Mouse (Mus musculus) lung, postnatal 14 days (tissue): Measurements from ENCODE around the gene Vegfa.

ENCODE experiments used
- DNase-seq: peaks from one replicate; pipeline ENCODE4 v3.0.0; 2021

Vegfa gene

DNA sequence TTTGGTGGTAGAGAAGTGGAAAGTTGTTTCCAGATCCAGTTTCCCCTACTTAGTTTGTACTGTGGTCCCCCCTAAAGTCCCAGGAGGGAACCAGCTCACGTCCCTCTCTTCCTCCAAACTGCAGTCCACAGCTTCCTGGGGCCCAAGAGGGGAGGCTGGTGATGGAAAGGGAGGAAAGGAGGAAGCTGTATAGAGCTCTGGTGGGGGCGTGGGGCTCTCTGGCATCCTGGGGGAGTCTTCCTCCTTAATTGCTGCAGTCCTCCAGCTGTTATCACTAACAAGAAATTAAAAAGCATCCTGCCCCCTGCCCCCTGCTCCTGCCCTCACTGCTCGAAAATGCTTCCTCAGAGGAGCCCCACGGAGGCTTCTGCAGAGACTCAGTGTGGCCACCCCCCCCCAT, 17.4 kb upstream of the Vegfa start:
- no peak for DNase-seq

DNA sequence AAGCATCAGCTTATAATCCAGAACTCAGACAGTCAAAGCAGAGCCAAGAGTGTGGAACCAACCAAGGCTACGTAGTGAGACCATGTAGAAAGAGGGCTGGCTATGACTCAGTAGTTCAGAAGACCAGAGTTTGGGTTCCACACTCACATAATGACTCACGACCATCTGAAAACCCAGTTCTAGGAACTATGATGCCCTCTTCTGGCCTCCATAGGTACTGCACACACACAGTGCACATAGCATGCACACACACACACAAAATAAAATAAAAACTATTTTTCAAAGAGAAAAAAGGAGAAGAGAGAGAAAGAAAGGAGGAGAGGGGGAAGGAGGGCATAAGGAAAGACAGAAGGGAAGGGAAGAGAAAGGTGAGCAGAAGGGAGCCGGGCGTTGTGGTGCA, 16.0 kb upstream of the Vegfa start:
- no peak for DNase-seq

DNA sequence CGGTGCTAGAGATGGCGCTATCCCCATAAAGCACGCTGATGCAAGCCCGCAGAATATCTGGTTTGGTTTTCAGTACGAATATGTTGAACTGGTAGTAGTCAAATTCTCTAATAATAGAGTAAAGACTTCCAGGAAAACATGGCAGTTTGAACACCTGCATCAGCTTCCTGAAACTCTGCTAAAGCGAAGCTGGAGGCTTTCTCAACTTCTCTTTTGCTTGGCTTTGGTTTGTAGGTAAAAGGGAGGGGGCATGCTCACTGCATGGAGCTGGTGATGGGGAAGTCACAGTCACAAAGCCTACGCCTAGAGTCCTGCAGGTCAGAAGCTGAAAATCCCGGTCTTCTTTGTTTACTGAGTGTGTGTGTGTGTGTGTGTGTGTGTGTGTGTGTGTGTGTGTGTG, 13.6 kb upstream of the Vegfa start:
- no peak for DNase-seq

DNA sequence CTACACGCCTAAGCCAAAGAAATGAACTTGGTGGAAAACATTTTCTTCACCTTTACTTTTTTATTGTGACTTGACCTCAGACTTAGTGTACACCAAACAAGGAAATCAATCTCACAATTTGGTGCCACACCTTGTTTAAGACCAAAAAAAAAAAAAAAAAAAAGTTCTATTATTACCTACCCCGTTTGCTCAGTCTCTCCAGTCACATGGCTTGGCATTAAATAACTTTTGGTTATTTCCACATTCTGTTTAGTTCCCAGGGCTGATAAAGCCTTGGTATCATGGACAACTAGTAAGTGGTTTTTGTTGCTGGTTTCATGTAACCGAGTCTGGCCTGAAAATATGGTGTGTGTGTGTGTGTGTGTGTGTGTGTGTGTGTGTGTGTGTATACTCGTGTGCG, 12.8 kb upstream of the Vegfa start:
- DNase-seq = no peak

DNA sequence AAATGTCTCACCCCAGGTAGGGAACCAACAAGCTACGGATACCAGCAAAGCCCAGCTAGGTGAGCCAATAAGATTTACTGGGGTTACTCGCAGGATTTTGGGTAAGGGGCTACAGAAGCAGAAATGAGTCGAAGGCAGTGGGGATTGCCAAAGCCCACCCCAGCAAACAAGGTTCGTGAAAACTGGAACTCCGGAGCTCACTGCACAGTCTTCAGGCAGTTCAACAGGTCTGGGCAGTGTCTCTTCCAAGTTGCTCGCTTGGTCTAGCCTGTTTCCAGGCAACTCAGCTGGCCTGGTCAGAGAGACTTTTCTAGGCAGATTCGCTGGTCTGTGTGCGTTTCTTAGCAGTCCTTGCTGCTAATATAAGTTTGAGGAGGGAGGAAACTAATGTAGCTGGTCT, 10.0 kb upstream of the Vegfa start:
- DNase-seq = no peak

DNA sequence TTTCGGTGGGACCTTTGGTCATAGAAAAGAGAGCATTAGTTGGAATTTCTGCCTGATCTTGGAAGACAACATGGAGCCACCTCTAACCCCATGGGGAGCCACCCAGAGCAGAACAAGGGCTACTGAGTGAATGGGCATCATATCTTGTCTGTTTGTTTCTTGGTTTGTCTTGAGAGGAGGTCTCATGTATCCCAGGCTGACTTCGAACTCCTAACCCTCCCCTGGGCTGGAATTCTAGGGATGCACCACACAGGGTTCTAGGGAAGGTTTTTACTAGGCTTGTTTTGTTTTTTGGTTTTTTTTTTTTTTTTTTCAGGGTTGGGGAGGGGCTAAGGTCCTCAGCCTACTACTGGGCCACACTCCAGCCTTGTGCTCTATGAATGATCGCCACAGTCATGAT, 9.5 kb upstream of the Vegfa start:
- no peak for DNase-seq

DNA sequence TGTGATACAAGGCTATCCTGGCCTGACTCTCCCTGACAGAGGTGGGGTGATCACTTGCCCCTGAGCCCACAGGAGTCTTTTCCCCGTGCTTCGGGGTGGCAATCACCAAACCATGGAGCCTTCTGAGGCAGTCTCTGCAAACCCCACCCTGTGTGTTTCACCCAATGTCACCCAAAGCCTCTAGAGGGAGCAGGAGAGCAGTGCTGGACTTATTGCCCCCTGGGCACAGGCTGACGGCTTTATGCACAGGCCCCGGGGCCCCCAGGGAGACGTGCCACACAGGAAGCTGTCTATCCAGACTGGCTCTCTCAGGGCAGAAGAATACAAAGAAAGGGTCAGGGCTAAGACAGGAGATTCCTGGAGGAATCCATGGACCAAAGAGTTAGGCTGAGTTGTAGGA, 9.1 kb upstream of the Vegfa start:
- peak; percentile 68 for DNase-seq

DNA sequence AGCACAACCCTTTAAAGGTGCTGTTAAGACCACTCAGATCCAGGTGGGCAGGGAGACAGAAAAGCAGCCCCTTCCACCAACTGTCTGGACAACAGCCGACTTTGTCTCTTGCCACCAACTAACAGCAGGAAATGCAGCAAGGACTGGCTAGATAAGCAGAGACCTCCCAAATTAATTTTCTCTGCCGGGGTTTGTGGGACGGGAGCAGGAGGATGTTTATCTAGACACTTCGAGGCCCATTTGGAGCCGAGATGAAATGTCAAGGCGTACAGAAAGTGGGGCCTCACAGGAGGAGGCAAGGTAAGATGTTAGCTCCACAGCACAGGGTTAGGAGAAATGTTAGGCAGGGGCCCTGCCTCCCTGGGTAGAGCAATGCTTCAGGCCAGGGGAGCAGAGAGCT, 8.4 kb upstream of the Vegfa start:
- no peak for DNase-seq

DNA sequence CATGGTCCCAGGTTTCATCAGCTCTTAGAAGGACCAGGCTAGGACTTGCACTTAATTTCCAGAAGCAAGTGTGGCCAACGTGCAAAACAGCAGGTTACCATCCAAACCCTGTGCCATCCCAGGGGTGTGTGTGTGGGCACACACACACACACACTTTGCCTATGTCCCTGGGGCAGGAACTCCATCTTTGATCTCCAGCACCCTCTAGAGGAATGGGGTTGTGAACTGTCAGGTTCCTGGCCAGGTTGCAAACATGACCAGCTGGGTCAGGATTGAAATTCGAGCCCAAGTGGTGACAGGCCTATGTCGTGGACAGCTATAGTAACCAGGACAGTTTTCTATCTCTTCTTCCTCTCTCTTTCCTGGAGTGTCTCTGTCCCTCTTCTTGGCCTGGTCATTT, 6.7 kb upstream of the Vegfa start:
- DNase-seq = no peak

DNA sequence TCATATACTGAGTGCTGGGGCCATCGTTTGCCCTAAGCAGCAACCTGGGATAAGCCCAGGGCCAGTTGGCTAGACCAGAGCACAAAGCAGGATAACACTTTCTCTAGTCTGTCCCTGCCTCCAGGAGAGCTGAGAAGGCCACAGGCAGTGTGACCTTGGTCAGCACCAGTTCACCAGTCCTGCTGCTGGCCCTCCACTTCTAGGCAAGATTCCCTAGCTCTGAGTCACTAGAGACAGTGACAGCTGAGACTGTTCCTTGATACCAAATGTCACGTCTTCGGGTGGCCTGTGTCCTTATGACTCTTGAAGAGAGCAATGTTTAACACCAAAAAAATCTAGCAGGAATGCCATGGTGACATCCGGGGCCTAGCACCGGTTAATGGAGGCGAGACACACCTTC, 4.2 kb upstream of the Vegfa start:
- no peak for DNase-seq

DNA sequence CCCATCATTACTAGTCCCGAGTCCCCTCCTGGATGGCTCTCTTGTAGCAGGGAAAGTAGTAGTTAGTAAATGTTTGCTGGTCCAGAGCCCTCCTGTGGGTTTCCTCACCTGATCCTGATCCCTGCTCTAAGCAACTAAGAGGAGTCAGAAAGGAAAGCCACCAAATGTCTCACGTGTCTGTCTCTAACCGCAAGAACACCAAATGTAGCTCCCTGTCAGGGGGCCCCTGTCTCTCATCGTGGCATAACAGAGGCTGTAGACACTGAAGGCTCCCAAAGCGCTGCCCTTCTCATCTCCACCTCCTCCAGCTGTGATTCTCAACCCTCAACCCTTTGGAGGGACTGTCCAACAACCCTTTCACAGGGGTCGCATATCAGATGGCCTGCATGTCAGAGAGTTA, 1.9 kb upstream of the Vegfa start:
- no peak for DNase-seq

DNA sequence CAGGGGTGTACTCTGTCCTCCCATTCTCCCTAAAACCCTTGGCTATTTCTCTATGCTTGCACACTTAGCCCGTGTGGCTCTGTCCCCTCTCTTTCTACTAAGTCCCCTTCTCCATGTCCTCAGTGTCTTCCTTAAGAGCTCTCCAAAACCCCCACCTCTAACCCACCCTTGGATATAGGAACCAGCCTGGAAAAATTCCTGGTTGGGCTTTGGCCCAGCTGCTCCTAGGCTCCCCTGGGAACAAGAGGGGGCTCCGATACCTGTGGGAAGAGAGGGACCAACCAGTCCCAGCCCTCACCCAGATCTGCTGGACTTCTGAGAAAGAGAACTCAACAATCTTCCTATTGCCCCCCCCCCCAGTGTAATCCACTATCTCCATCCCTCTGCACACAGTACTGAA, 1.4 kb upstream of the Vegfa start:
- no peak for DNase-seq

DNA sequence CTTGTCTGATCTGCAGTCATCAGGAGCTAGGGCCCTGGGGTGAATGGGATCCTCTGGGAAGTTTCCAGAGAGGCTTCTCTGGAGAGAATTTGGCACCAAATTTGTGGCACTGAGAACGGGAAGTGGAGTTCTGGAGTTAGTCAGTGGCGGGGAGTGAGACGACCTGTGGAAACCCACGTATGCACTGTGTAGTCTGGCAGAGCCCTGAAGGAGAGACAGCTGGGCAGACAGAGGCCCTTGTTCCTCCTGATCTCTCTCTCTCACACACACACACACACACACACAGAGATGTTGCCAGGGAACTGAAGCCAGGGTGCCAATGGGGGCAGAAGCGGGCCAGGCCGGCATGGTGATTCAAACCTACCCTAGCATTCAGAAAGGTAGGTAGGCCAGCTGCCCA, 953 bp upstream of the Vegfa start:
- DNase-seq = no peak

DNA sequence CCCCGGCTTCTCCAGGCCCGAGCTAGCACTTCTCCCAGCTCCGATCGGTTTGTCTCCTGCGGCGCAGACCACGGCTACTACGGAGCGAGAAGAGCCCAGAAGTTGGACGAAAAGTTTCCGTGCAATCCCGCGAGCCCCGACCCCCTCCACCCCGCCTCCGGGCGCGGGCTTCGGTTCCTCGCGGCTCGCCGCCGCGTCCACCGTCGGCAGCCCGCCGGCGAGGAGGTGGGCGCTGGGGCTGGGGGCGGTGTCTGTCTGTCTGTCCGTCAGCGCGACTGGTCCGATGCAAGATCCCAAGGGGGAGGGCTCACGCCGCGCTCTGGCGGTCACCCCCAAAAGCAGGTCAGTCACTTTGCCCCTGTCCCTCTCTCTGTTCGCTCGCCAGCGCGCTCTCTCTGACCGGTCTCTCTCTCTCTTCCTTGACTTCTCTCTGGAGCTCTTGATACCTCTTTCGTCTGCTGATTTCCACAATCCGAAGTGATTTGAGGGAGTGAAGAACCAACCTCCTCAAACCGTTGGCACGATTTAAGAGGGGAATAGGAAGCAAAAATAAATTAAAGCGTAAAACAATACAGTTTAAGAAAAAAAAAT, 453 bp downstream of the Vegfa start:
- peak; percentile 66 for DNase-seq

DNA sequence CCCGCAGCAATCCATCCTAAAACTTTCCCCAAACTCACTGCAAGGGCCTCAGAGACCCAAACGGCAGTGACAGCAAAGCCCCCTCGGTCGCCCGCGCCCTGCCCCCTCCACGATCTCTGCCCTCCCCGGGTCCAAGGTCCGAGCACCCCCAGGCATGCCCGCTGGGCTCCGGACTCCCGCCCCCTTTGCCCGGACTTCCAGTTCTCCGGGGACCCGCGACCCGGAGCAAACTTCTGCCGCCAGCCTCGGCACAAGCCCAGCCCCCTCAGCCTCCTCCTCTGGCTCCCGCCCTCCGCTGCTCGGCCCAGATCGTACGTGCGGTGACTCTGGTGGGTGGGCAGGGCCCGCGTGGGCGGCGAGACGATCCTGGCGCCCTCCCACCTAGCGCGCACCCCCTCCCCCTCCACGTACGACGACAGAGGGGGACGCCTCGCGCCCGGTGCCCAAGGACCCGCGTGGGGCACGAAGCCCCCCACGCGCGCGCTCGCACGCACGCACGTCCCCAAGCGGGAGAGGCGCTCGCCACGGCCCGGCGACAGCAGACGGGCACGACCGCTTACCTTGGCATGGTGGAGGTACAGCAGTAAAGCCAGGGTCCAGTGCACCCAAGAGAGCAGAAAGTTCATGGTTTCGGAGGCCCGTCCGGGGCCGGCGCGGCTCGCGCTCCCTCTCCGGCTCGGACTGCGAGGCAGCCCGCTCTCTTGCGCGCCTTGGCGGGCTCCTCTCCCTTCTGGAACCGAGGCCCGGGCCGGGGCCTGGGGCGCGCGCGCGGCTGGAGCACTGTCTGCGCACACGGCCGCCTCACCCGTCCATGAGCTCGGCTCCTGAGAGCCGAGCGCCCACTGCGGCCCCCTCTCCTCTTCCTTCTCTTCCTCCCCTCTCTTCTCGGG, 1.2 kb downstream of the Vegfa start:
- peak; percentile 75 for DNase-seq

DNA sequence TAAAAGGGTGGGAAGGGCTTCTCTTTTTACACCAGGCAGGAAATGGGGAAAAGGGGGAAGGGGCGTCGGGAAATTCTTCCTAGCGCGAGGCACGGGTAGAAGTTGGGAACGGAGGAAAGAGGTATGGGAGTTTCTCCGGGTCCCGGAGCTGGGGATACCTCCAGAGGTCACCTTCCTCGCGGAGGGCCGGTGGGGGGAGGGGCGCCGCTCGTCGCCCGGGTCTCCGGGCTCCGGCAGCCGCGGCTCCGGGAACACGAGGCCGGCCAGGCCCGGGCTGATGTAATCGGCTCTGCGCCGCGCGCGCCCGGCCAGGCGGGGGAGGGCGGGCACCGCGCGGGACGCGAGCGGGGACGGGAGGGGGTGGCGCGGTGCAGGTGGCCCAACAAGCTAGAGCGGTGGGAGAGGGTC, 1.8 kb downstream of the Vegfa start:
- peak; percentile 58 for DNase-seq

DNA sequence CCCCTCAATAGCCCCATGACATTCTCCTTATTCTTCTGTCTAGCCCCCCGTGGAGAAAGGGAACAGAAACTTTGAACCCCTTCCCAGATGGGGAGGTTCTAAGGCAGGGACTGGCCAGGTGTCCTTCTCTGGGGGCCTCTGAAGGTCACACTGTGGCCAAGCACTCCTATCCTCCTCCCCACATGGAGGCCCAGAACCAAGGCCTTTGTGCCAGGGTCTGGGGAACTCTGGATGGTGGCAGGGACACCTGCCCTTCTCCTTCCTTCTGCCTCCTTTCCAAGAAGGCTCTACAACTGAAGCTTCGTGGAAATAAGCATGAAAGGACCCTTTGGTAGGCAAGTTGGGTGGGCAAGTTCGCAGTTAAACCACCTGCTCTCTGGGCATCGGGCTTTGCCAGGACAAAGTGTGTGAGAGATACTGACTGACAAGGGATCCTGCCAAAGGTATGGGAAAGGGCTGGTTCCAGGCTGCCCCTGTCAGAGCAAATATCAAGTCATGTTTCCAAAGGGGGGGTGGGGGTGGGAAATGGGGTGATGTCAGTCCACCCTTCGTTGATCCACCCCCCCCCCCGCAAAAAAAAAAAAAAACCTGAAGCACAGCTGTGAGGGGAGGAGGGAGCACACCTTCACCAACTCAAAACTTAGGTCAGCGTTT, 2.5 kb downstream of the Vegfa start:
- DNase-seq = no peak

DNA sequence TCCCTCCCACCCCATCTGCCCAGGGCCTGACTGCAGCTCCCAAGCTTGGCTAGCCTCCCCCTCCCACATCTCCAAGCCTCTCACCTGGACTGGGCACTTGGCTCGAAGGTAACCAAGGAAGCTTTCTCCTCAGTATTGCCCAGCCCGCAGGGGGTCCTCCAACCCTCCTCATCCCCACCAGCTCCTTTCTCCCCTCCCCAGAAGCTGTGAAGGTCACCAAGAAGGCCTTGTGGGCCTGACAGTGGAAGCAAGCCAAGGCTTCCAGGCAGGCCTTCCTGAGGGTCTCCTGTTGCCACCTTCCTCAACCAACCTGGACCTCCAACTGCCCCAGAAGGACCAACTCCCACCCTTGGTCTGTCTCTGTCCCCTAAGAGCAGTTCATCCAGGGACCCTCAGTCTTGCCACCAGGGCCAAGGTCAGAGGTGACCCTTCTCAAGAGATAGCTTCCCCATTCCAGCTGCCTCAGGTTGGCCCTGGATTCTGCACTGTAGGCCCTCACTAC, 3.1 kb downstream of the Vegfa start:
- DNase-seq = no peak

DNA sequence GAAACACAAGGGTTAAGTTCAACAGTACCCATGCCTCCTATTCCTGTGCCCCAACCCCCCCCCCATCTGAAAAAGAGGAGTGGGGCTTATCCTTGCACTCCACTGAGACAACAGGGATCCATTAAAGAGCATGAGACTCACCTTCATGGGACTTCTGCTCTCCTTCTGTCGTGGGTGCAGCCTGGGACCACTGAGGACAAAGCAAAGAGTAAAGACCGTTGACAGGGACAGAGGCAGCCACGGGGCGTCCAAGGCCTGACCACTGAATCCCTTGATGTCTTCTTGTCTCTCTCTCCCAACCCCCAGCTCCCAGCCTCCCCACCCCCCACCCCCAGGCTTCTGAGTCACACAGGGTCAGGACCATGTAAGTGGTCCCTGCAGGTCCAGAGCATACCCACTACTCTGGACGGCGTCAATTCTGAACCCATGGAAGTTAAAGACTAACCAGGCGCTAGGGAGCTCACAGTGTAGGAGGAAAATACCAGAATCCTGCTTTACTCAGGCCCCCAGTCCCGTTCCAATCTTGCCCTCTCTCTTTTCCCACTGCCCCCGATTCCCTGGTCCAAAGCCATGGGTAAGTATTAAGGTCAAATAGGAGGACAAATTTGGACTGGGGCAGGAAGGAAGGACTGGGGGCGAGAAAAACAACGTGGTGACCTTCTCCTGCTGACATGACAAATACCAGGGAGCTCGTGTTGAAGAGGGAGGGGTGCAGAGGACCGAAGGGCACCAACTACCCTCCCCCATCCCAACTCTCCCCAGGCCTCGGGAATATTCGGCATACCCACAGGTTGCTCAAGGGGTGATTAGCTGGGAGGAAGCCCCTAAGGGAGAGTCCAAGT, 3.7 kb downstream of the Vegfa start:
- no peak for DNase-seq

DNA sequence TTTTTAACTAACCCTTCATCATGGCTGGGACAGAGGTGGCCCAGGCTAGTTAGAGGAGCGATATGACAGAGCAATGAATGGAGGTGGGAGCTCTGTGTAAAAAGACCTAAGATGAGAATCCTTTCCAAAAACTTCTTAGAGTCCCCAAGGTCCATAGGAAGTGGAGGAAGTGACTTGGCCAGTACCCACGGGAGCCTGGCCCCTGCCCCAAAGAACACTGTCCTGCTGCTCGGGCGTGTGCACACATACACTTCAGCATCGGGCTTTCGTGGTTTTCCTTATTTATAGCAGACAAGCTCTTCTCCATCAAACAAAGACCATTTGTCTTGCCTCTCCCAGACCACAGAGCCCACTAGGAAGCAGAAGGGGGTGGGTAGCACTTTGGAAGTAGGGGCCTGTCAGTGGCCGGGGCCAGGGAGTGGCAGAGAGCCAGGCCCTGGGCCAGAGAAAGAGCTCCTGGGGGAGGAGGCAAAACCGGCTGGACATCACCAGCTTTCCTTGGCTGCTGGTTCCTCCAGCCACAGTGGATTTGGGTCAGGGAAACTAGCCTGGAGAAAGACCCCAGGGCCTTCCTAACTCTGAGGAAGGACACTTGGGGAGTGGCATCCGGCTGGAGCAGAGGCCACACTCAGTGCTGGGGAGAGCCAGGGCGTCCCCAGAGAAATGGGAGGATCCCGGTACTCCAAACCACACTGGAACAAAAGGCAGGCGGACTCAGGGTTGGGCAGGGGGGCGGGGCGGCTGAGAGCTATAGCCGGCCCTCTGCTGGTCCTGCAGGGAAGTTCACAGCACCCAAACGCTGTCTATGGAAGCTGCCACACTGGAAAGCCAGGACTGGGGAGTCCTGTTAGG, 4.9 kb downstream of the Vegfa start:
- DNase-seq = peak; percentile 82

DNA sequence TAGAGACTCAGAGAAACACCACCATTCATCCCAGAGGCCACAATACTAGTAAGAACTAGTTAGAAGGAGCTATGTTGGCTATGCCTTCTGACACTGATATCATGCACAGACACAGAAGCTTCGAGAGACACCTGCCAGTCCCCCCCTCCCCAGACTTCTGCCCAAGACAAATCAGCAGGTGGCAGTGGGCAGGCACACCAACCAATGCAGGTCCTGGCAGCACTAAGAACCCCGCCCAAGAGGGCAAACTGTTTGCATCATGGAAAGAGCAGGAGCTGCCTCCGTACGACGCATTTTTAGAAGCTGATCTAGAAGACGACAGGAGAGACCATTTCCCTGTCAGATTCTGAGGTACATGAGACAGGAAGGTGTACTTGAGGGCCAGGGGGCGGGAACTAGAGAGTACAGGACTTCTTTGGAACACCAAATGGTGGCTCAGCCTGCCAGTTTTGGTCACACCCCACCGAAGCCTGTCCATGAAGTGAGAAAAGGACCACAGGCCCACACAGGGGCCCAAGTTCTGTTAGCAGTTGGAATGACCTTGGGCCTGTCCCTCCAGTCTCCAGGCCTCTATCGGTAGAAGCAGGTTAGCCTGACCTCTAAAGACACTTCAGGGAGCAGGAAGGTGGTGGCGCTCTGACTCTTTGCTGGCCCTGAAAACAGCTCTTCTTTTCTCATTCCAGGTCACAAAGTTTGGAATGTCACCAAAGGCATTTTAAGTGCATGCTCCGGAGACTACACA, 6.1 kb downstream of the Vegfa start:
- no peak for DNase-seq
